Mouse (Mus musculus) kidney, adult 2 months (tissue): ENCODE results near the gene Tent5a.

Source experiments
- CTCF ChIP-seq: fragments of 200-500 bp; conservative IDR thresholded peaks from 2 replicates; pipeline ENCODE4 v1.5.1; 2011; ENCODE audit warnings: low read depth, mild to moderate bottlenecking, control low read depth, low read length, moderate library complexity, mixed read lengths; ENCODE audit not compliant: insufficient read depth, insufficient read length
- POLR2A ChIP-seq: fragments of 200-500 bp; IDR thresholded peaks from one replicate; pipeline ENCODE4 v1.6.1; 2011; ENCODE audit warnings: low read depth, low read length, control low read depth

GRCm38 (mm10) chr9:85372034-85372433, 44.9 kb upstream of the Tent5a start:
- TF ChIP-seq CTCF = no peak
- TF ChIP-seq POLR2A = no peak
